Mouse (Mus musculus): ENCODE measurements around the gene Cars2.
"Not testable (repeated sequence)": the region's sequence is repeated elsewhere in the genome, so short reads cannot be mapped to it uniquely, and the experiment has no call there.

The Cars2 gene

GRCm38 (mm10) chr8:11475876-11476275 is 74.7 kb downstream of the Cars2 start:
- no peak for DNase-seq (ENCODE audit: low read depth)

- DNase-seq (ENCODE audit: low read depth): no peak
Measured at GRCm38 (mm10) chr8:11475397-11475796, 75.2 kb downstream of the Cars2 start.

DNA sequence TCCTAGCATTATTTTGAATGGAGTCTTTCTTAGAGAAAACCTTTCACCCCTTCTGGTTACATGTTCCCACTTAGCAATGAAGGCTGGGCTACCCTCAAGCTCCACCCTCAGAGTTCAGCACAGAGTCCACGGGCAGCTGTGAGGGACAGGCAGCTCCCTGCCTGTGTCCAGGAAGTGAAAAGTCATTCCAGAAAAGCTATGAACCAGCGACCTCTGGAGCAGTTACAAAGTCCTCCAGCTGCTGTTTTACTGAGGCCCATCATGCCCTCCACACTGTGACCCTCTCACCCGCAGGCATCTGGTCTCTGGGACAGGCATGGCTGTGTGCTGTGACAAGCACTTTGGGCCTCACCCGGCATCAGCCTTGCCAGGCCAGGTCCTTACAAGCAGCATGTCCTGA is 77.5 kb downstream of the Cars2 start:
- DNase-seq (ENCODE audit: low read depth): no peak

DNA sequence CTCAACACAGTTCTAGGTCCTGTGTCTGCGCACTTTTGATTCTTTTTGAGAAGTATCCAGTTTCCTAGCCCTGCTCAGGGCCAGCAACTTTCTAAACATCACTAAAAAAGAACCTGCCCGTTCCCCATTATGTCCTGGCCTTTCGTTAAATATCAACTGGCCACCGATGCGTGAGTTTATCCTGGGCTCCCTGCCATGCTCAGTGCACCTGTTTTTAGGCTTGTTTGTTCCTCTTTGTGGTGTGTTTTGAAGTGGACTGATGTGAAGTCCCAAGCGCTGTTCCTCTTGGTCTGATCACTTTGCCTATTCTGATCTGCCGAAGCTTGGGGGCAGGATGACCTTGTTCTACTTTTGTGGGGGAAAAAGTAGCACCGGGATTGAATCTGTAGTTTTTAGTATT is 79.3 kb downstream of the Cars2 start:
- DNase-seq (ENCODE audit: low read depth): no peak

DNA sequence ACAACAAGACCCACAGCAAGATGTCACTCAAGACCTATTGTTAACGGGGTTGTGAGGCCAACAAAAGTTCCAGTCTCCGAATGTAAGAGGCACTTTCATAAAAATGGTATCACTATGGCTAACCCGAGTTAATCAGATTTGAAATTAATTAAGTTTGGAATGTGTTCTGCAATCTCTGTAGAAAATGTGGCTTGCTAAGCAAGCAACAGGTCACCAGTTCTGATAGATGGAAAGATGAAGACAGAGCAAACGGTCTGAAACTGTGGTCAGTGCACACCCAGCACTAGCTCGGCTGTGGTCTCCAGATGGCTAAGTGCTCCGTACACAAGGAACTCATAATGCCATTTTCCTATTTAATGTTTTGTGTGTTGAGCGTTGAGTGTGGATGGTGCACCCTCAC is 79.9 kb downstream of the Cars2 start:
- no peak for DNase-seq (ENCODE audit: low read depth)

GRCm38 (mm10) chr8:11469095-11469494 is 81.5 kb downstream of the Cars2 start:
- DNase-seq (ENCODE audit: low read depth): peak; percentile 38

GRCm38 (mm10) chr8:11466528-11466927 is 84.1 kb downstream of the Cars2 start:
- not testable (repeated sequence) for DNase-seq (ENCODE audit: low read depth)

DNA sequence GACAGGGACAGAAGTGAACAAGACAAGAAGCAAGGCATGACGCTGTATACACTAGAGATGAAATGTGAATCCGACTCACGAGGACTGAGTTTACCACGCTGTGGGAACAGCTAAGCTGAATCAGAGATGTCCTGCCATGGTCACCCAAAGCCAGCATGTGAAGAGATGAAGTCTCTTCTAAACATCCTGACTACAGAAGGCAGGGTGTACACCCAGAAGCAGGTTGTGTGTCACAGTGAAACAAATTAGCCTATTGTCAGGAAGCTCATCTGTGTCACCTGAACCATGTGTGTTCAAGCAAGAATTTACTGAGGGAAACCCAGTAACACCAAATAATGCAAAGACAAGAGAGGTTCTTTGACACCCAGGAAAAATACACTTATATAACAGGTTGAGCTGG is 85.0 kb downstream of the Cars2 start:
- DNase-seq (ENCODE audit: low read depth): no peak

DNA sequence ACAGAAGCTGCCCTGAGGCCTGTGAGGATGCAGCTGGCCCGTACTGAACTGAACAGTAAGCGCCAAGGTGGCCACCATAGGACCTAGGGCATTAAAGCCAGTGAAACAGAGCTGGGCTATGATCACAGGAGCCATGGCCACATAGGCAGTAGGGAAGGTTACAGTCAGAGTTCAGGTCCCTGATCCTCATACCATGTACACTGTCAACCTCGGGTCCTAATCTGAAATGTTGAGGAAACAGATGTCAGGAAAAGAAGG is 85.9 kb downstream of the Cars2 start:
- no peak for DNase-seq (ENCODE audit: low read depth)
